Mouse (Mus musculus) midbrain, embryonic 11.5 days (tissue): ENCODE results near the gene Inpp5e. TPM values are rescaled to one million over a fixed set of nuclear protein-coding genes. Genes with fewer than 3 reads are reported as not detected.
A peak's percentile ranks its signal among the peaks of the same experiment; 100 is the strongest.

ENCODE experiments used
- ATAC-seq: fragments of 200-750 bp; cut with Nextera tagmentation; 2 replicates; pipeline ENCODE4 v1.8.0; 2017; ENCODE audit warnings: moderate TSS enrichment, moderate library complexity; ENCODE audit not compliant: low FRiP score
- DNase-seq: peaks from one replicate; pipeline ENCODE4 v3.0.0; 2015; ENCODE audit warnings: low spot score; ENCODE audit errors: missing footprints
- H3K27ac ChIP-seq: fragments of 300-500 bp; sonication (generic); 2 replicates; pipeline ENCODE4 v1.5.1; 2014; ENCODE audit warnings: low read depth, low read length
- H3K27me3 ChIP-seq: fragments of 300-500 bp; sonication (generic); 2 replicates; pipeline ENCODE4 v1.6.1; 2014; ENCODE audit warnings: mild to moderate bottlenecking, low read length, moderate library complexity, mixed read lengths; ENCODE audit not compliant: control insufficient read depth, insufficient read depth
- H3K36me3 ChIP-seq: fragments of 300-500 bp; sonication (generic); 2 replicates; pipeline ENCODE4 v1.6.1; 2014; ENCODE audit warnings: mild to moderate bottlenecking, low read length, moderate library complexity, mixed read lengths; ENCODE audit not compliant: control insufficient read depth, insufficient read depth
- H3K4me1 ChIP-seq: fragments of 300-500 bp; sonication (generic); 2 replicates; pipeline ENCODE4 v1.6.1; 2014; ENCODE audit warnings: low read length; ENCODE audit not compliant: control insufficient read depth, insufficient read depth
- H3K4me2 ChIP-seq: fragments of 300-500 bp; sonication (generic); 2 replicates; pipeline ENCODE4 v1.6.1; 2014; ENCODE audit warnings: mild to moderate bottlenecking, moderate library complexity
- H3K4me3 ChIP-seq: fragments of 300-500 bp; sonication (generic); 2 replicates; pipeline ENCODE4 v1.5.1; 2014; ENCODE audit warnings: low read depth, low read length
- H3K9ac ChIP-seq: fragments of 300-500 bp; sonication (generic); 2 replicates; pipeline ENCODE4 v1.6.1; 2014; ENCODE audit warnings: low read length
- H3K9me3 ChIP-seq: fragments of 300-500 bp; sonication (generic); 2 replicates; pipeline ENCODE4 v1.6.1; 2016; ENCODE audit warnings: low read length; ENCODE audit not compliant: control insufficient read depth
- WGBS: fragments of 180-500 bp; shearing (Covaris S2); extraction: QIAGEN DNeasy Blood & Tissue Kit; methylation state at CpG from one replicate; pipeline ENCODE4 v1.1.7; 2014; 5-methylcytosine and 5-hydroxymethylcytosine counted together
- polyA plus RNA-seq: library from polyadenylated mRNA; unstranded; fragments of >200 nt; fragmentation: Nextera tagmentation; extraction: Ambion mirVana; gene quantifications from 2 replicates; pipeline ENCODE4 v1.2.1, GENCODE M21; 2014

Inpp5e gene
- polyA plus RNA-seq, 1 experiment from 2014 or later, result 23.3 TPM

DNA sequence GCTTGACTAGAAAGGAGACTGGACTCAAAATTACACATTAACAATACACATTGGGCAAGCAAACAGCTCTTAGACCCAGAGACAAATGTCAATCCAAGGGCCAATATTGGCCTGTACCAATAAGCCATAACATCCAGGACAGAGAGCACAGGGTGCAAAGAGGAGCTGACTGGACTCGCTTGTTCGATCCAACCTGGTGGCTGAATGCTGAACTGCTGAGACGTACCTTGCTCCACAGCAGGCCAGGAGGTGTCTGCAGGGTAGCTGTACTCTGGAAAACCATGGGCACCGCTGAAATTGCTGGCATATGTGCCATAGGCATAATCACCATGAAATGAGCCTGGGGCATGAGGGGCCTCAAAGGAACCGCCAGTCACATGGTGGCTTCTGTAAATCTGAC is 20.8 kb upstream of the Inpp5e start:
- Histone ChIP-seq H3K9me3 (no peaks in the 10 kb centered on the region), H3K4me2 (no peak overlapping the region), H3K4me1 (no peaks in the 10 kb centered on the region), H3K9ac (no peak overlapping the region), H3K4me3 (no peak overlapping the region), H3K36me3 (peaks cover 36% of the 10 kb centered on the region), H3K27ac (no peak overlapping the region), H3K27me3 (no peaks in the 10 kb centered on the region)
- ATAC-seq, result no peak
- DNase-seq, result no peak
- WGBS, result 94% methylated on average over 5 of the region's 5 CpGs

DNA sequence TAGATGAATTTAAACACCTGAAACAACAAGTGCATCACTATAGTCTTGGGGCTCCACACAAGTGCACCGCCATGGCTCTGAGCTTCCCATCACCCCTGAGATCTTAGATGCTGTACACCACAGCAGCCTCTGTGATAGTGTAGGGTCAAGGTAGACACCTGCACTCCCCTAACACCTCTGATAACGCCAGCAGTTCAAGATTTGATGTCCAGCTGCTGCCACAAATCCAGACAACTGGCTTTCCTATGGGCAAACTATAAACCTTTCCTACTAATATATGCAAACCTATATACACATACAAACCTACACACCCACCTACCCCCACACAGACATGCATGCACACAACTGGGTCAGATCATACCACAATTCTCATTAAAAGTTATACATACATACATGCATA is 15.5 kb upstream of the Inpp5e start:
- WGBS, result 96% methylated on average over 2 of the region's 2 CpGs
- no peak for ATAC-seq
- no peak overlapping the region for H3K9ac ChIP-seq
- no peak overlapping the region for H3K27ac ChIP-seq
- H3K27me3 ChIP-seq, result no peaks in the 10 kb centered on the region
- H3K36me3 ChIP-seq, result peaks cover 29% of the 10 kb centered on the region
- no peak overlapping the region for H3K4me2 ChIP-seq
- H3K9me3 ChIP-seq, result no peaks in the 10 kb centered on the region
- no peaks in the 10 kb centered on the region for H3K4me1 ChIP-seq
- no peak overlapping the region for H3K4me3 ChIP-seq
- no peak for DNase-seq

- H3K4me3 ChIP-seq, result no peak overlapping the region
- H3K4me2 ChIP-seq, result no peak overlapping the region
- H3K36me3 ChIP-seq, result peaks cover 28% of the 10 kb centered on the region
- no peak for DNase-seq
- no peak overlapping the region for H3K9ac ChIP-seq
- H3K9me3 ChIP-seq, result no peaks in the 10 kb centered on the region
- H3K27me3 ChIP-seq, result no peaks in the 10 kb centered on the region
- WGBS, result 90% methylated on average over 1 of the region's 1 CpGs
- no peak overlapping the region for H3K27ac ChIP-seq
- H3K4me1 ChIP-seq, result no peaks in the 10 kb centered on the region
- ATAC-seq, result no peak
Measured at GRCm38 (mm10) chr2:26423086-26423485, 14.1 kb upstream of the Inpp5e start.

DNA sequence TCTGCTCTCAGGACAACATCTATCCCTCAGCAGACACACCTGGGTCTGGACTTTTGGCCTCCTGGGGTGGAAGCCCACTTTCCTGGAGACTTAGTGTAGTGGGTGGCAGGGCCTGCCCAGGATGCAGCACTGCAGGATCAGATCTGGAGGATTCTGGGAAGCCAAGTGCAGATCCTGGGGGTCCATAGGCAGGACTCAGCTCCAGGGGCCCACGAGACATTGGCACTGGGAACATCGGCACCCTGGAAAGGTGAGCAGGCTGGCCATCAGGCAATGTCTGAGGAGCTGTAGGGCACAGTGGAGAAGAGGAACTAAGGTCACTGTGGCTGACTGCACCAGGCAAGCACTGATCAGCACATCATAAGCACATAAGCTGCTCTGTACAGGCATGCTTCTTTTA is 13.0 kb upstream of the Inpp5e start:
- H3K4me1 ChIP-seq, result no peaks in the 10 kb centered on the region
- H3K9ac ChIP-seq, result no peak overlapping the region
- DNase-seq, result no peak
- H3K27ac ChIP-seq, result no peak overlapping the region
- H3K4me2 ChIP-seq, result no peak overlapping the region
- no peak overlapping the region for H3K4me3 ChIP-seq
- H3K27me3 ChIP-seq, result no peaks in the 10 kb centered on the region
- H3K36me3 ChIP-seq, result peaks cover 26% of the 10 kb centered on the region
- H3K9me3 ChIP-seq, result no peaks in the 10 kb centered on the region
- 95% methylated on average over 2 of the region's 2 CpGs for WGBS
- no peak for ATAC-seq

- no peaks in the 10 kb centered on the region for H3K4me1 ChIP-seq
- DNase-seq (no peak), ATAC-seq (no peak)
- H3K4me3 ChIP-seq, result no peak overlapping the region
- WGBS, result 87% methylated on average over 1 of the region's 1 CpGs
- no peak overlapping the region for H3K9ac ChIP-seq
- H3K27ac ChIP-seq, result no peak overlapping the region
- H3K4me2 ChIP-seq, result no peak overlapping the region
- H3K27me3 ChIP-seq, result no peaks in the 10 kb centered on the region
- H3K9me3 ChIP-seq, result no peaks in the 10 kb centered on the region
- H3K36me3 ChIP-seq, result peaks cover 18% of the 10 kb centered on the region
Measured at GRCm38 (mm10) chr2:26418120-26418519, 9.1 kb upstream of the Inpp5e start.

DNA sequence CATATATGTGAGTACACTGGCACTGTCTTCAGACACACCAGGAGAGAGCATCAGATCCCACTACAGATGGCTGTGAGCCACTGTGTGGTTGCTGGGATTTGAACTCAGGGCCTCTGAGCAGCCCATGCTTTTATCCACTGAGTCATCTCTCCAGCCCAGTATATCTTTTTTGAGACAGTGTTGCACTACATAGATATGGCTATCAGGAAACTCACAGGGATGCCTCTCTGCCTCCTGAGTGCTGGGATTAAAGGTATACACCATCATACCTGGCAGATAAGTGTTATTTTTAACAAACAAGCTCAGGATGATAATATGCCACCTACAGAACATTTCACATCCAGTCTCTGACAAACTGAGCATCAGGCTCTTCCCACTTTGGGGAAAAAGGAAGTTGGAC is 8.1 kb upstream of the Inpp5e start:
- Histone ChIP-seq H3K9ac (no peak overlapping the region), H3K36me3 (peaks cover 10% of the 10 kb centered on the region), H3K9me3 (no peaks in the 10 kb centered on the region), H3K27ac (no peak overlapping the region), H3K4me3 (no peak overlapping the region), H3K27me3 (no peaks in the 10 kb centered on the region), H3K4me2 (no peak overlapping the region), H3K4me1 (no peaks in the 10 kb centered on the region)
- no peak for ATAC-seq
- DNase-seq, result no peak

DNA sequence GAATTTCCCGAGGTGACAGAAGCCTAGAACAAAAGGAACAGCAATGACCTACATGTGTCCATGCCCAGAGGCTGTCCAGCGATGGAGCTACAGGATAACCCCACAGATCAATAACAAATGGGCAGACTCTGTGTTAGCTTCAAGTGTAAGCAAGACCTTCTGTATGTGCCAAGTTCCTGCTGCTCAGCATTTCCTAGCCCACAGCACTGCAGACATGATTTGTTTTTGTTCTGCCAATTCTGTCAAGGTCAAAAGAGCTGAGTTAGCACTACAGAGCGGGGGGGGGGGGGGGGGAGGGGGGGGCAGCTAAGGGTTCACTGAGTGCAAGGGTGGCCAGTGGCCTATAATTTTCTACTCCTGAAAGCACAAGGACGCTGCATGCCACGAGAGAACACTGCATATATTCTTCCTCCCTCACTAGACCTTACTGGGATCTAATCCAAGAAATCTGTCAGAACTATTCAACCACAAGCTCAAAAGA is 2.0 kb upstream of the Inpp5e start:
- peaks cover 11% of the 10 kb centered on the region for H3K36me3 ChIP-seq
- peaks cover 17% of the 10 kb centered on the region for H3K4me1 ChIP-seq
- peak; percentile 49 for DNase-seq
- no peak overlapping the region for H3K4me2 ChIP-seq
- ATAC-seq, result no peak
- no peak overlapping the region for H3K9ac ChIP-seq
- no peak overlapping the region for H3K4me3 ChIP-seq
- no peaks in the 10 kb centered on the region for H3K9me3 ChIP-seq
- H3K27me3 ChIP-seq, result no peaks in the 10 kb centered on the region
- 86% methylated on average over 5 of the region's 5 CpGs for WGBS
- no peak overlapping the region for H3K27ac ChIP-seq

- DNase-seq (no peak), ATAC-seq (no peak)
- H3K27ac ChIP-seq, result no peak overlapping the region
- peaks cover 11% of the 10 kb centered on the region for H3K36me3 ChIP-seq
- H3K4me1 ChIP-seq, result peaks cover 22% of the 10 kb centered on the region
- no peak overlapping the region for H3K9ac ChIP-seq
- WGBS, result 73% methylated on average over 5 of the region's 5 CpGs
- H3K27me3 ChIP-seq, result no peaks in the 10 kb centered on the region
- H3K4me2 ChIP-seq, result no peak overlapping the region
- H3K9me3 ChIP-seq, result no peaks in the 10 kb centered on the region
- H3K4me3 ChIP-seq, result no peak overlapping the region
Measured at GRCm38 (mm10) chr2:26410091-26410490, 1.1 kb upstream of the Inpp5e start.

- WGBS, result 59% methylated on average over 3 of the region's 3 CpGs
- H3K27ac ChIP-seq, result no peak overlapping the region
Measured at GRCm38 (mm10) chr2:26409362-26409761, 359 bp upstream of the Inpp5e start.

DNA sequence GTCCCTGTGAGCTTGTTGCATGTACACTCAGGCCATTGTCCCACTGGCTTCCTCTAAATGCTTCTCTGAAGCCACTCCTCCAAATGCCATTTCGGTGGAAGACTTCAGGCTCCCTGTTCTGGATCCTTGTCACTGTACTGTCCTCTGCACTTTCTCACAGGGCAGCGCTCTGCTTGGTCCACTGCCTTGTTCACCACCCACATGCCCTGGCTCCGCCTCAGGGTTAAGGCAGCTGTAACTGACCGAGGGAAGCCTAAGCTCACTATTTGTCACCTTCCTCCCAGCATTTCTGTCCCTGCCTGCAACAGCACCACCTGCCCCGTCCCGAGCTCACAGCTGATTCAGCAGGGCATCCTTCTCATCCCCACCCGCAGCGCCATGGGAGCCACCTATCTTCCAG is 5.7 kb downstream of the Inpp5e start:
- H3K4me1 ChIP-seq, result peaks cover 21% of the 10 kb centered on the region
- no peaks in the 10 kb centered on the region for H3K9me3 ChIP-seq
- DNase-seq (no peak), ATAC-seq (no peak)
- no peak overlapping the region for H3K4me2 ChIP-seq
- WGBS, result 85% methylated on average over 8 of the region's 8 CpGs
- H3K36me3 ChIP-seq, result peaks cover 17% of the 10 kb centered on the region
- no peak overlapping the region for H3K4me3 ChIP-seq
- no peak overlapping the region for H3K9ac ChIP-seq
- no peak overlapping the region for H3K27ac ChIP-seq
- H3K27me3 ChIP-seq, result no peaks in the 10 kb centered on the region

More at GRCm38 (mm10) chr2:26409362-26409761, 359 bp upstream of the Inpp5e start:
- ATAC-seq (peak; percentile 54; the same call in 1 of the 2 replicates), DNase-seq (no peak)
- Histone ChIP-seq H3K9me3 (no peaks in the 10 kb centered on the region), H3K4me3 (peak overlapping the region; percentile 92; the same call in 1 of the 2 replicates), H3K4me2 (no peak overlapping the region), H3K4me1 (peaks cover 22% of the 10 kb centered on the region), H3K9ac (no peak overlapping the region), H3K36me3 (peaks cover 9% of the 10 kb centered on the region; the same call in 1 of the 2 replicates), H3K27me3 (no peaks in the 10 kb centered on the region)
